Mouse (Mus musculus): ENCODE results near the gene Etnk2.

DNA sequence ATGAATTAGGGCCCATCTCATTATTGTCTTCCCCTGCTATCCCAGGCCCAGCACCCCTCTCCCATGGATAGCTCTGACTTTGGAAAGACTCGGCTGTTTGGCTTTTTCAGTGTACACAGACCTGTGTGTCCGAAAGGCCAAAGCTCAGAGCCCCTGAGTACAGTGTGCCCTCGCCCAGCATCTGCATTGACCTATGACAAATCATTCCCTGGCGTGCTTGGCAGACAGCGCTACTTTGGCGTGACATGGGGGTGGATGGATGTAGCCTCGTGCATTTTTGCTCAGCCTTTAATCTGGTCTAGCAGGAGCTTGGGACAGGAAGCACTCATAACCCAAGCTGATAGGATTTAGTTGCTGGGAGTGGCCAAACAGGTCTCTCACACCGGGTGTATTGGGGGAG lies 8.7 kb downstream of the Etnk2 start:
- TF ChIP-seq EP300 (IDR thresholded peaks at IDR 0.05; ENCODE audit: low read depth) (peak; percentile 65), CTCF (IDR thresholded peaks at IDR 0.05; ENCODE audit: low read depth) (no peak)
